Mouse (Mus musculus): Measurements from ENCODE around the gene Reep1.

Reep1 gene

GRCm38 (mm10) chr6:71707511-71708501 lies at the start of gene Reep1:
Reep1 (plus strand) TSS chr6:71707561.
- in situ Hi-C loops (cut with MboI): no loop called here

- in situ Hi-C loops (cut with MboI): no loop called here
Observed at GRCm38 (mm10) chr6:71658290-71658689, 49.1 kb upstream of the Reep1 start.

- in situ Hi-C loops (cut with MboI): no loop called here
Observed at GRCm38 (mm10) chr6:71664511-71664910, 42.9 kb upstream of the Reep1 start.

GRCm38 (mm10) chr6:71673166-71673565 lies 34.2 kb upstream of the Reep1 start:
- in situ Hi-C loops (cut with MboI): no loop called here

- in situ Hi-C loops (cut with MboI): no loop called here
Observed at GRCm38 (mm10) chr6:71678891-71679290, 28.5 kb upstream of the Reep1 start.

- in situ Hi-C loops (cut with MboI): no loop called here
Observed at GRCm38 (mm10) chr6:71695150-71695549, 12.2 kb upstream of the Reep1 start.

GRCm38 (mm10) chr6:71695599-71695998 lies 11.8 kb upstream of the Reep1 start:
- in situ Hi-C loops (cut with MboI): no loop called here

- in situ Hi-C loops (cut with MboI): no loop called here
Observed at GRCm38 (mm10) chr6:71706871-71707270, 490 bp upstream of the Reep1 start.

GRCm38 (mm10) chr6:71708528-71708927 lies 1.2 kb downstream of the Reep1 start:
- in situ Hi-C loops (cut with MboI): no loop called here

GRCm38 (mm10) chr6:71710323-71710722 lies 3.0 kb downstream of the Reep1 start:
- in situ Hi-C loops (cut with MboI): no loop called here

GRCm38 (mm10) chr6:71711201-71711600 lies 3.8 kb downstream of the Reep1 start:
- in situ Hi-C loops (cut with MboI): no loop called here

GRCm38 (mm10) chr6:71713532-71713931 lies 6.2 kb downstream of the Reep1 start:
- in situ Hi-C loops (cut with MboI): no loop called here

GRCm38 (mm10) chr6:71715006-71715405 lies 7.6 kb downstream of the Reep1 start:
- in situ Hi-C loops (cut with MboI): no loop called here

- in situ Hi-C loops (cut with MboI): no loop called here
Observed at GRCm38 (mm10) chr6:71716434-71716833, 9.1 kb downstream of the Reep1 start.

- in situ Hi-C loops (cut with MboI): no loop called here
Observed at GRCm38 (mm10) chr6:71718322-71718721, 11.0 kb downstream of the Reep1 start.

GRCm38 (mm10) chr6:71719302-71719701 lies 11.9 kb downstream of the Reep1 start:
- in situ Hi-C loops (cut with MboI): no loop called here

GRCm38 (mm10) chr6:71722988-71723387 lies 15.6 kb downstream of the Reep1 start:
- in situ Hi-C loops (cut with MboI): no loop called here

- in situ Hi-C loops (cut with MboI): no loop called here
Observed at GRCm38 (mm10) chr6:71723555-71723954, 16.2 kb downstream of the Reep1 start.

GRCm38 (mm10) chr6:71726710-71727109 lies 19.3 kb downstream of the Reep1 start:
- in situ Hi-C loops (cut with MboI): no loop called here

- in situ Hi-C loops (cut with MboI): no loop called here
Observed at GRCm38 (mm10) chr6:71728306-71728705, 20.9 kb downstream of the Reep1 start.

GRCm38 (mm10) chr6:71734910-71735599 lies 27.7 kb downstream of the Reep1 start:
- in situ Hi-C loops (cut with MboI): no loop called here

GRCm38 (mm10) chr6:71735600-71736010 lies 28.2 kb downstream of the Reep1 start:
- in situ Hi-C loops (cut with MboI): no loop called here

- in situ Hi-C loops (cut with MboI): no loop called here
Observed at GRCm38 (mm10) chr6:71736101-71736500, 28.7 kb downstream of the Reep1 start.

Data from mature B cell (primary cell).